Comparison of ENCODE assay signal across 19 mouse cellular contexts in genomic region chr3:157119916-157120315, GRCm38 (mm10).
"Had no signal": no experiment of that assay in that cellular context is flagged by ENCODE, and none has a peak within 500 bp of the region (broad histone marks: within the 10 kb centered on the region; RNA-seq: fewer than 3 reads in every experiment).

No protein-coding gene starts in this region.

- H3K4me1 ChIP-seq: limb, embryonic 13.5 days; liver, embryonic 12.5 days; liver, embryonic 15.5 days; lung, embryonic 15.5 days; megakaryocyte, embryonic 14.5 days had no signal

- H3K27me3 ChIP-seq: limb, embryonic 13.5 days; liver, embryonic 12.5 days; liver, embryonic 15.5 days; lung, embryonic 15.5 days; megakaryocyte, embryonic 14.5 days; midbrain, embryonic 13.5 days had no signal

- H3K27ac ChIP-seq: kidney, postnatal 0 days; layer of hippocampus, adult 2 months; limb, embryonic 10.5 days; limb, embryonic 13.5 days; liver, embryonic 12.5 days; liver, embryonic 15.5 days; lung, embryonic 15.5 days; midbrain, embryonic 13.5 days had no signal

- H3K9ac ChIP-seq: limb, embryonic 13.5 days; liver, embryonic 12.5 days; liver, embryonic 15.5 days; lung, embryonic 15.5 days; midbrain, embryonic 13.5 days had no signal

- H3K36me3 ChIP-seq: limb, embryonic 10.5 days; limb, embryonic 13.5 days; liver, embryonic 12.5 days; liver, embryonic 15.5 days; lung, embryonic 15.5 days; midbrain, embryonic 13.5 days had no signal

- DNase-seq: kidney, adult 2 months; kidney, postnatal 25 days; layer of hippocampus, adult 9-11 months; liver; lung, adult 18-20 months; lung, postnatal 10 days; lung, postnatal 36 days; thymus, adult 2 months; thymus, postnatal 14 days; thymus, postnatal 4 days had no signal

- H3K9me3 ChIP-seq: limb, embryonic 10.5 days; limb, embryonic 13.5 days; liver, embryonic 12.5 days; liver, embryonic 15.5 days; lung, embryonic 15.5 days; midbrain, embryonic 13.5 days had no signal

- ATAC-seq: liver, embryonic 12.5 days; midbrain, embryonic 13.5 days had no signal

- H3K4me3 ChIP-seq: layer of hippocampus, adult 2 months; limb, embryonic 10.5 days; limb, embryonic 13.5 days; liver, embryonic 12.5 days; liver, embryonic 15.5 days; lung, embryonic 15.5 days; megakaryocyte, embryonic 14.5 days; midbrain, embryonic 13.5 days had no signal

- H3K4me2 ChIP-seq: limb, embryonic 13.5 days; liver, embryonic 12.5 days; liver, embryonic 15.5 days; lung, embryonic 15.5 days; midbrain, embryonic 13.5 days had no signal
